Mouse (Mus musculus) heart, embryonic 14.5 days (tissue): ENCODE data around the gene Grk5. TPM values are rescaled to one million over a fixed set of nuclear protein-coding genes. Genes with fewer than 3 reads are reported as not detected.
"Not testable (repeated sequence)": the region's sequence is repeated elsewhere in the genome, so short reads cannot be mapped to it uniquely, and the experiment has no call there.

Experiments
- ATAC-seq: fragments of 200-750 bp; cut with Nextera tagmentation; 2 replicates; pipeline ENCODE4 v1.8.0; 2017; ENCODE audit warnings: low read depth, moderate TSS enrichment; ENCODE audit not compliant: insufficient number of reproducible peaks, insufficient read depth, low FRiP score
- H3K27ac ChIP-seq, 2 experiments: fragments of 200-500 bp in 1 of 2; fragments of 300-500 bp in 1 of 2; sonication (generic) in 1 of 2; replicated peaks in 1 of 2; 2 replicates each; pipeline ENCODE4 v1.5.1; 2012 to 2014; ENCODE audit warnings: low read depth in 2 of 2, low read length in 2 of 2, control low read depth in 1 of 2, mild to moderate bottlenecking in 1 of 2, mixed read lengths in 1 of 2; ENCODE audit not compliant: control insufficient read depth in 1 of 2, insufficient read depth in 1 of 2
- H3K27me3 ChIP-seq: fragments of 300-500 bp; sonication (generic); 2 replicates; pipeline ENCODE4 v1.6.1; 2014; ENCODE audit warnings: mild to moderate bottlenecking, low read length, control low read depth; ENCODE audit not compliant: control insufficient read depth, insufficient read depth
- H3K36me3 ChIP-seq: fragments of 300-500 bp; sonication (generic); 2 replicates; pipeline ENCODE4 v1.6.1; 2014; ENCODE audit warnings: mild to moderate bottlenecking, control low read depth, low read length, mixed read lengths; ENCODE audit not compliant: control insufficient read depth, insufficient read depth
- H3K4me1 ChIP-seq, 2 experiments: fragments of 200-500 bp in 1 of 2; fragments of 300-500 bp in 1 of 2; sonication (generic) in 1 of 2; 2 replicates each; pipeline ENCODE4 v1.6.1; 2012 to 2014; ENCODE audit warnings: low read length in 2 of 2, control low read depth in 1 of 2, mixed read lengths in 1 of 2; ENCODE audit not compliant: control insufficient read depth in 2 of 2, insufficient read depth in 2 of 2
- H3K4me2 ChIP-seq: fragments of 300-500 bp; sonication (generic); 2 replicates; pipeline ENCODE4 v1.6.1; 2014; ENCODE audit warnings: mild to moderate bottlenecking, low read length
- H3K4me3 ChIP-seq, 2 experiments: fragments of 200-500 bp in 1 of 2; fragments of 300-500 bp in 1 of 2; sonication (generic) in 1 of 2; 2 replicates each; pipeline ENCODE4 v1.5.1; 2012 to 2014; ENCODE audit warnings: low read length in 2 of 2, mild to moderate bottlenecking in 2 of 2, control low read depth in 1 of 2, low read depth in 1 of 2, moderate library complexity in 1 of 2; ENCODE audit not compliant: control insufficient read depth in 1 of 2, insufficient read depth in 1 of 2
- H3K9ac ChIP-seq: fragments of 300-500 bp; sonication (generic); 2 replicates; pipeline ENCODE4 v1.6.1; 2014; ENCODE audit warnings: mild to moderate bottlenecking, low read length
- H3K9me3 ChIP-seq: fragments of 300-500 bp; sonication (generic); 2 replicates; pipeline ENCODE4 v1.6.1; 2016; ENCODE audit warnings: low read length, control low read depth; ENCODE audit not compliant: control insufficient read depth
- WGBS: fragments of 180-500 bp; shearing (Covaris S2); extraction: QIAGEN DNeasy Blood & Tissue Kit; methylation state at CpG from one replicate; pipeline ENCODE4 v1.1.7; 2014; 5-methylcytosine and 5-hydroxymethylcytosine counted together
- polyA plus RNA-seq: library from polyadenylated mRNA; unstranded; fragments of >200 nt; fragmentation: Nextera tagmentation; extraction: Ambion mirVana; gene quantifications from 2 replicates; pipeline ENCODE4 v1.2.1, GENCODE M21; 2014

Grk5 gene
- polyA plus RNA-seq: 4.5 TPM in 2 replicates

DNA sequence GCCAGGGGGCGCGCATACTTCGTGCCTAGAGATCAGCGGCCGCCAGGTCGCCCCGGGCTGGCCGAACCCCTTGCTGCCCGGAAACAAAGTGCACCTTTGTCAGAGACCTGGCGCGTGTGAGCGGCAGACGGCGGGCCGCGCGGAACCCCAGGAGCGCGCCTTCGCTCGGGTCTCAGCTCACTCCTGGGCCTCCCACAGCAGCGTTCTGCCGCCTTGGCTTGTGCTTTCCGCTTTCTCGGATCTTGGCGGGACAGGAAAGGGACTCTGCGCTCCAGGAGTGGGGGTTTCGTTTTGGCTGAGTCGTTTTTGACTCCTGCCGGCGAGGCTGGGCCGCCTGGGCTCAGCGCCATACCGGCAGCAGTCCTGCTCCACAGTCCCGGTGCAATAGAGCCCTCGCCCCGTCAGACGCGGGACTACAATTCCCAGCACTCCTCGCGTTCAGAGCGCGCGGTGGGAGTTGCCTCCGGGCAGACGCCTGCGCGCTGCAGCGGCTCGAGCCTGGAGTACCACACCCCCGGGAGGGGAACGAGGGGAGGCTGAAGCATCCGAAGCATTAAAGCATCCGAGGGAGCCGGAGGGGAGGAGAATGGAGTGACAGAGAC lies at the start of gene Grk5:
Grk5 (plus strand) TSS at position 36 of the 602 bp plus-strand sequence.
- Histone ChIP-seq H3K4me1 (peaks cover 0 to 25% of the 10 kb centered on the region in 2 experiments; a peak in 3 of 4 replicates), H3K4me3 (peak within 1 kb of the TSS; percentile 69 to 88), H3K4me2 (peak within 1 kb of the TSS; percentile 82), H3K27ac (peak within 1 kb of the TSS; percentile 87 to 97), H3K27me3 (no peaks in the 10 kb centered on the region), H3K9ac (peak within 1 kb of the TSS; percentile 93), H3K36me3 (no peaks in the 10 kb centered on the region), H3K9me3 (no peaks in the 10 kb centered on the region)
- ATAC-seq: peak; percentile 96
- under 1% methylated on average over 55 of the region's 55 CpGs for WGBS

DNA sequence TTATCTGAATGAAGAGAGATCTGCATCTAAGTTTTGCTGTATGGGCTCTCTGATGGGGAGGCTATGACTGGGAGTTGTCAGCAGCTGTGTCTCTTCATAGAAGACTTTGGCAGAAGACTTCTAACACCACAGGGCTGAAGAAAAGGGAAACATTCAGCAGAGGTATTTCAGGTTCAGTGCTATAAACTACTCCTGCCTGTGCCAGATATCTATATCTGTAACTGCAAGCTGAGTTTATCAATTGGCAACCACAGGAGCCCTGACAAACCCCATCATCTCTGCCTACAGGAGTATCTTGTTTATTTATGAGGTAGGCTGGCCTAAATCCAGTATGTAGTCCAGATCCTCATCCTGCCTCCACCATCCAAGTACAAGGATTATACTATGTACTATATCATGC lies 46.2 kb upstream of the Grk5 start:
- no peak overlapping the region for H3K27ac ChIP-seq
- H3K9me3 ChIP-seq: no peaks in the 10 kb centered on the region
- no peaks in the 10 kb centered on the region for H3K27me3 ChIP-seq
- peaks cover 34% of the 10 kb centered on the region for H3K36me3 ChIP-seq
- ATAC-seq: no peak
- H3K4me3 ChIP-seq: no peak overlapping the region
- H3K4me1 ChIP-seq: peaks cover 0 to 5% of the 10 kb centered on the region in 2 experiments; a peak in 1 of 4 replicates
- H3K4me2 ChIP-seq: no peak overlapping the region
- H3K9ac ChIP-seq: no peak overlapping the region

DNA sequence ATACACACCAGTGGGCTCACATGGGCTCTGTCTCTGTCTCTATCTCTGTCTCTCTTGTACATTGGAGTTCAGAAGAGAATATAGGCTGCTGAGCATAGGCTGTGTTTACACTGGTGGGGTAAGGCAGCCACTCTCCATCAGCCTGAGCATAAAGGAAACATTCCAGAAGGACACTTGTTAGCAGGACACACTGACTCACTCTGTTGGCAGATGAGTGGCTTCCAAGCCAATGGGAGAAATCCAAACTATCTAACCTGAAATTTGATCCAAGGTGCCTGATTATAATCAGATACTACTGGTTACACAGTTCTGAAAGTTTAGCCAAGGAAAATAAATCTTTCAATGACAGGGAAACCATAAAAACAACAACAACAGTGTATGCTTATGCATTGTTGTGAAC lies 43.8 kb upstream of the Grk5 start:
- ATAC-seq: no peak
- Histone ChIP-seq H3K27me3 (no peaks in the 10 kb centered on the region), H3K4me2 (no peak overlapping the region), H3K9ac (no peak overlapping the region), H3K36me3 (peaks cover 22% of the 10 kb centered on the region), H3K4me3 (no peak overlapping the region), H3K4me1 (no peaks in the 10 kb centered on the region), H3K27ac (no peak overlapping the region), H3K9me3 (no peaks in the 10 kb centered on the region)

DNA sequence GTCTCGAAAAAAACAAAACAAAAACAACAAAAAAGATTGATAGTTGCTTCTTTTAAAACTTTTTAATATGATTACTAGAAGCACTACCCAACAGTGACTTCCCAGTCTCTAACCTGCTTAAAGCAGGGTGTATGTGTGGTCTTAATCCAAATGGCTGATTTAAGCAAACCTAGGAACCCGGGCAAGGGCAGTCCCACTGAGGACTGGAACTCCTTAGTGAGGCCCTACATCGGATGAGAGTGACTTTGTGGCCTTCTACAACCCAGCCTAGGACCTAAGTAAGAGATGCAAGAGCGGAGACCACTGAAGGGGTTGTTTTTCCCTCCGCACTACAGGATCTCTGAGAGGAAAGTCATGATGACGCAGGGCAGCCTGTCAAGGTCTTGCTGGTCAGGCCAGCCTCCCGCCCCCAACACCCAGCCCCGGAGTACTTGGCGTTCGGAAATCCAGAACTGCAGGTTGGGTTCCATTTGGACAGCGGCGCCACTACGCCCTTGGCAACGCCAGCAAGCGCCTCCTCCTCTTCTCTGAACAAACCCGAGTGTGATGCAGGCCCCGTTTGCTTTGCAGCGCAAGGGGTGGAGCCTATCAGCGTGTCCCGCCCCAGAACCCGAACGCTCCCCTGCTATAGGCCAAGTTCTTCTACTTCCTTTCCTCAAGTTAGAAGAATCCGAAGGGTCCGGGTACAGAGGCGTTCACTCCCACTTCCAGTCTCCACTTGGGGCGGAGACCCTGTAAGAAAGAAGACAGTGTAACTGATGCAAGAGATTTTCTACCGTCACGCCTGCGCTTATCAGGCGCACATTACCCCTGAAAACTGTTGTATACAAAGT lies 28.5 kb upstream of the Grk5 start, which contains the start of gene Sfxn4:
Sfxn4 (minus strand) TSS at position 612 of the 833 bp plus-strand sequence.
- H3K9ac ChIP-seq: peak within 1 kb of the TSS; percentile 69
- no peaks in the 10 kb centered on the region for H3K9me3 ChIP-seq
- peak within 1 kb of the TSS; percentile 62 for H3K4me2 ChIP-seq
- 3% methylated on average over 30 of the region's 30 CpGs for WGBS
- H3K36me3 ChIP-seq: peaks cover 22% of the 10 kb centered on the region
- peak; percentile 99 for ATAC-seq
- peak within 1 kb of the TSS; percentile 54 to 65 for H3K4me3 ChIP-seq
- peak within 1 kb of the TSS; percentile 51 to 72 for H3K27ac ChIP-seq
- H3K4me1 ChIP-seq: no peaks in the 10 kb centered on the region
- H3K27me3 ChIP-seq: no peaks in the 10 kb centered on the region

DNA sequence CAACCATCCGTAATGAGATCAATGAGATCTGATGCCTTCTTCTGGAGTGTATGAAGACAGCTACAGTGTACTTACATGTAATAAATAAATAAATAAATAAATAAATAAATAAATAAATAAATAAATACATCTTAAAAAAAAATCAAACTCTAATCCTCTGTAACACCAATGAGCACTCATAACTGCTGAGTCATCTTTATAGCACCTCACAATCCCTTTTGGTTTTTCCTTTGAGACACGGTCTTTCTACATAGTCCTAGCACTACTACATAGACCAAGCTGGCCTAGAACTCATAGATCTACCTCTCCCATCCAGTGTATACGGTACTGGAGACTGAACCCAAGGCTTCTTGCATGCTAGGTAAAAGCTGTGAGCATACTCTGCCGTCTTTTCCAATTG lies 23.4 kb upstream of the Grk5 start:
- not testable (repeated sequence) for H3K9ac ChIP-seq, H3K4me1 ChIP-seq, H3K4me2 ChIP-seq, H3K9me3 ChIP-seq, H3K27ac ChIP-seq, H3K27me3 ChIP-seq, ATAC-seq, H3K4me3 ChIP-seq
- 95% methylated on average over 4 of the region's 4 CpGs for WGBS
- H3K36me3 ChIP-seq: peaks cover 58% of the 10 kb centered on the region

DNA sequence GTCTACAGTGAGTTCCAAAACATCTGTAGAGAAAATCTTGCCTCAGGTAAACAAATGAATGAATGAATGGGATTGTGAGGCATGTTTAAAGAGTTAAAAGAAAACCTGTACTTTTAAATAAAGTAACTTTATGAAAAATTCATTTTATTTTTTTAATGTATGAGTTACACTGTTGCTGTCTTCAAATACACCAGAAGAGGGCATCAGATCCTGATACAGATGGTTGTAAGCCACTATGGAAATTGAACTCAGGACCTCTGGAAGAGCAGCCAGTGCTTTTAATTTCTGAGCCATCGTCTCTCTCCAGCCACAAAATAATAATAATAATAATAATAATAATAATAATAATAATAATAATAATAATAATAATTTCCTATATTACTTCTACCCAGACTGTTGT lies 19.1 kb upstream of the Grk5 start:
- no peaks in the 10 kb centered on the region for H3K27me3 ChIP-seq
- ATAC-seq: no peak
- no peak overlapping the region for H3K27ac ChIP-seq
- 94% methylated on average over 1 of the region's 1 CpGs for WGBS
- H3K36me3 ChIP-seq: peaks cover 54% of the 10 kb centered on the region
- H3K4me2 ChIP-seq: no peak overlapping the region
- H3K9me3 ChIP-seq: no peaks in the 10 kb centered on the region
- peaks cover 2 to 9% of the 10 kb centered on the region in 2 experiments; a peak in 2 of 4 replicates for H3K4me1 ChIP-seq
- H3K4me3 ChIP-seq: no peak overlapping the region
- H3K9ac ChIP-seq: no peak overlapping the region

DNA sequence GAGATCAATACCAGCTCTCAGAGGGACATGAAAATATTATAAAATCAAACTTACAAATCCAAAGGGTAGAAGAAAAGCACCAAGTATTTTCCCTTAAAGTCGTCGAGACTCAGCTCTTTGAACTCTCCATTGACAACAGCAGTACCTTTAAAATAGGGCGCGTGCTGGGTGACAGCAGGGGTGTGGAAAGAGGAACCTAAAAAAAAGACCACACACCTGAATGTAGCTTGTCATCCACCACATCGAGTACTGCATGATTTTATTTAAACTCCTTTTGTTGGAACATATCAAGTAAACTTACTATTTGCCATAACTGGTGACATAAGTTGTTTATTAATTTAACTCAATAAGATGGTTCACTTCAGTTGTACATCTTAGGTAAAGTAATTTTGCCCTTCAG lies 18.2 kb upstream of the Grk5 start:
- peaks cover 53% of the 10 kb centered on the region for H3K36me3 ChIP-seq
- H3K9ac ChIP-seq: no peak overlapping the region
- no peak overlapping the region for H3K27ac ChIP-seq
- peaks cover 2 to 9% of the 10 kb centered on the region in 2 experiments; a peak in 2 of 4 replicates for H3K4me1 ChIP-seq
- H3K9me3 ChIP-seq: no peaks in the 10 kb centered on the region
- H3K27me3 ChIP-seq: no peaks in the 10 kb centered on the region
- WGBS: 91% methylated on average over 5 of the region's 5 CpGs
- H3K4me3 ChIP-seq: no peak overlapping the region
- ATAC-seq: no peak
- no peak overlapping the region for H3K4me2 ChIP-seq
